Mouse (Mus musculus) forebrain, embryonic 10.5 days (tissue): Measurements from ENCODE around the gene Drd3. TPM values are rescaled to one million over a fixed set of nuclear protein-coding genes. Genes with fewer than 3 reads are reported as not detected.

ENCODE experiments used
- DNase-seq: peaks from one replicate; pipeline ENCODE4 v3.0.0-alpha.2; 2017; ENCODE audit warnings: low spot score; ENCODE audit errors: extremely low spot score
- H3K27ac ChIP-seq: fragments of 300-500 bp; sonication (generic); 2 replicates; pipeline ENCODE4 v1.5.1; 2016; ENCODE audit warnings: mild to moderate bottlenecking
- H3K27me3 ChIP-seq: fragments of 300-500 bp; sonication (generic); 2 replicates; pipeline ENCODE4 v1.6.1; 2016; ENCODE audit warnings: mild to moderate bottlenecking; ENCODE audit not compliant: poor library complexity, severe bottlenecking
- H3K36me3 ChIP-seq: fragments of 300-500 bp; sonication (generic); replicated peaks from 2 replicates; pipeline ENCODE4 v1.6.1; 2016; ENCODE audit warnings: mild to moderate bottlenecking, moderate library complexity
- H3K4me1 ChIP-seq: fragments of 300-500 bp; sonication (generic); 2 replicates; pipeline ENCODE4 v1.6.1; 2016
- H3K4me3 ChIP-seq: fragments of 300-500 bp; sonication (generic); 2 replicates; pipeline ENCODE4 v1.5.1; 2016; ENCODE audit warnings: mild to moderate bottlenecking, moderate library complexity
- H3K9me3 ChIP-seq: fragments of 300-500 bp; sonication (generic); 2 replicates; pipeline ENCODE4 v1.6.1; 2016; ENCODE audit warnings: mild to moderate bottlenecking, moderate library complexity
- WGBS: fragments of 180-500 bp; shearing (Covaris S2); methylation state at CpG from one replicate; pipeline ENCODE4 v1.1.7; 2016; 5-methylcytosine and 5-hydroxymethylcytosine counted together
- polyA plus RNA-seq: library from polyadenylated mRNA; unstranded; fragments of >200 nt; fragmentation: Nextera tagmentation; extraction: Ambion mirVana; gene quantifications from 2 replicates; pipeline ENCODE4 v1.2.1, GENCODE M21; 2016

Gene Drd3
- polyA plus RNA-seq, 1 experiment from 2014 or later, result not detected

DNA sequence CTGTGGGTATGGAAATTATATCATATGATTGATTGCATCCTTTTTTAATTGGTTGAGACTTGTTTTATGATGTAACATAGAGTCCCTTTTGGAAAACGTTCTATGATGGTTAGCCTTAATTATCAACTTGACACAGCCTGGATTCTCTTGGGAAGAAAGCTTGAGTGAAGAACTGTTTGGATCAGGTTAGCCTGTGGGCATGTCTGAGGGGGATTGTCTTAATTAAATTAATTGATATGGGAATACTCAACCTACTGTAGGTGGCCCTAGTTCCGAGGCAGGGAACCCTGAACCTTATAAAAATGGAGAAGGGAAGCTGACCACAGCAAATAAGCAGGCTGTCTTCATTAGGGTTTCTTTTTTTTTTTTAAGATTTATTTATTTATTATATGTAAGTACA lies 12.9 kb upstream of the Drd3 start:
- Histone ChIP-seq H3K9me3 (no peaks in the 10 kb centered on the region), H3K27ac (no peak overlapping the region), H3K4me1 (no peaks in the 10 kb centered on the region), H3K36me3 (no peaks in the 10 kb centered on the region), H3K4me3 (no peak overlapping the region), H3K27me3 (no peaks in the 10 kb centered on the region)
- no peak for DNase-seq
- 73% methylated on average over 2 of the region's 2 CpGs for WGBS

DNA sequence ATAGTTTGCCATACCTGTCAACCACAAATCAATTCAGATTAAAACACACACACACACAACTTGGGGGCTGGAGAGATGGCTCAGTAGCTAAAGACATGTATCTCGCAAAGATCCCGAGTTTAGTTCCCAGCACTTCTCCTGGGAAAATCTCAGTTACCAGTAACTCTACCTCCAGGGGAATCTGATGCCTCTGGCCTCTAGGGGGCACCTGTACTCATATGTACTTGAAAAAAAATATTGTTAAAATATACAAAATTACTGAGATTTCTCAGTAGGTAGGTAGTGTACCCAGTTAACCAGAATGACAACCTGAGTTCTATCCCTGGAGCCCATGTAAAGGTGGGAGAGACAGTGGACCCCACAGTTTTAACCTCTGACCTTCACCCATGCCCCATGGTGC lies 5.4 kb upstream of the Drd3 start:
- no peaks in the 10 kb centered on the region for H3K27me3 ChIP-seq
- no peaks in the 10 kb centered on the region for H3K4me1 ChIP-seq
- no peak overlapping the region for H3K4me3 ChIP-seq
- no peak overlapping the region for H3K27ac ChIP-seq
- H3K9me3 ChIP-seq, result no peaks in the 10 kb centered on the region
- no peaks in the 10 kb centered on the region for H3K36me3 ChIP-seq
- WGBS, result 94% methylated on average over 2 of the region's 2 CpGs
- DNase-seq, result no peak

DNA sequence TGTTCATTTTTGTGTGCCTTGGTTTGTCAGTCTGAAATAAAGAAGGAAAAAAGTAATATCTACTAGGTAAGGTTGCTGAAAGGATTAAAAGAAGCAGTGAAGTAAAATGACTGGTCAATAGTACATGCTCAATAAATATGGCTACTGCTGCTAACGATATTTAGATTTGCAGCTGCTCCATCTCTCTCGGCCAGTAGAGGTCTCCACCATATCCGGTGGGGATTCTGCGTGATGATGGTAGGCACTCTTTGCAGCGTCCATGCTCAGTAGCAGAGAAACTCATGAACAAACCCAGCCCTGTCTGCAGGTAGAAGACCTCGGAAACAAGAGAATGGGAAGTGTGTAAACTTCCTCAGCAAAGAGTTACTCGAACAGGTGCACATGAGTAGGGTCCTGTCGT lies 926 bp upstream of the Drd3 start:
- WGBS, result 90% methylated on average over 8 of the region's 8 CpGs
- Histone ChIP-seq H3K4me1 (peaks cover 6% of the 10 kb centered on the region), H3K9me3 (no peaks in the 10 kb centered on the region), H3K27ac (no peak overlapping the region), H3K36me3 (no peaks in the 10 kb centered on the region), H3K27me3 (no peaks in the 10 kb centered on the region), H3K4me3 (no peak overlapping the region)
- DNase-seq, result no peak

DNA sequence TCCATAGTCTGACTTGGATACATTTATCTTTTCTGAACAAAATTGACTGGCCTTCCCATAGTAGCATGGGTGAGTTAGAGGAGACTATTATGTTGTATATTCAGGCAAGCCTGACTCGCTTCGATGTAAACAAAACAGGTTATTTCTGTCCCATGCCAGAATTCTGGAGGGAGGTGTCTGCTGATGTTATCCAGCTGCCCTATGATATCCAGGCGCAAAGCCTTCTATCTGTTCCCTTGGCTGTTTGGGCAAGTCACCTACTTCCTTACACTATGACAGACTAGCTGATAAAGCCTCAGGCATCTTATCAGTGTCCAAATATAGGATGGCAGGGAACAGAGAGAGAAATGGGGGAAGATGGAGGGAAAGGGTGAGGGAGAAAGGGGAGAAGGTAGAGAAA lies 18.5 kb downstream of the Drd3 start:
- Histone ChIP-seq H3K36me3 (no peaks in the 10 kb centered on the region), H3K4me1 (no peaks in the 10 kb centered on the region), H3K4me3 (no peak overlapping the region), H3K27me3 (no peaks in the 10 kb centered on the region), H3K9me3 (no peaks in the 10 kb centered on the region), H3K27ac (no peak overlapping the region)
- no peak for DNase-seq
- WGBS, result 93% methylated on average over 3 of the region's 3 CpGs

DNA sequence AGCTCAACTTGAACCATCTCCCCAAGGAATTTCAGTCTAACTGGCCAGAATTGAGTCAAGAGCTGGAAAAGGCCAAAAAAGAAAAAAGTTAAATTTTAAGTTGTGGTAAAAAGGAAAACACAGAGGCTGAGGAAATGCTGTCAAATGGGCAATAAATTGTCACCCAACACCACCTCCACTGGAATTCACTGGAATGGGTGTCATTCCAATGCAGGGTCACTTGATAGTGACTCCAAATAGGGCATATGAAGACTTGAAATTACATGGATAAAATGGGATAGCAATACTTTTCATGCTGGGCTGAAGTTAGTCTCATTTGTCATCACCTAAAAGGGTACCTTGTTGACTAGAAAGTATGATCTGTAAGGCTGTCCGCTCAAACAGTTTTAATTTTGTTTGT lies 18.9 kb downstream of the Drd3 start:
- WGBS, result 93% methylated on average over 1 of the region's 1 CpGs
- Histone ChIP-seq H3K9me3 (no peaks in the 10 kb centered on the region), H3K27me3 (no peaks in the 10 kb centered on the region), H3K36me3 (no peaks in the 10 kb centered on the region), H3K27ac (no peak overlapping the region), H3K4me3 (no peak overlapping the region), H3K4me1 (no peaks in the 10 kb centered on the region)
- no peak for DNase-seq

DNA sequence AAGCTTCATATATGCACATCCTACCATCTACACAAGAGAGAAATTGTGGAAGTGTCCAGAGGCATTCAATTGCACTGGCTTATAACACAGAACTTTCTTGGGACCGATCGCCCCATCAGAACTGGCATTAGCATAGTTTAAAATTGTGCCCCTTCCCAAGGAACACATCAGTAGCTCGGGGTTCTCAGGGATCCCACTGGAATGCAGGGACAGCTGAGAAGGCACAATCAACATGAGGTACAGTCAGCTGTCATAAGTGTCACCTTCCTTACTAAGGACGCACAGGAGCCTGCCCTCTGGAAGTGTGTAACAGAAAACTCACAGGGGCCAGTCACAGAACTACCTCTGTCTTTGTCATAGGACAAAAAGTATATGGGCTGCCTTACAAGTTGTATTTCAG lies 19.7 kb downstream of the Drd3 start:
- DNase-seq, result no peak
- 90% methylated on average over 4 of the region's 4 CpGs for WGBS
- Histone ChIP-seq H3K27me3 (no peaks in the 10 kb centered on the region), H3K4me1 (no peaks in the 10 kb centered on the region), H3K4me3 (no peak overlapping the region), H3K27ac (no peak overlapping the region), H3K9me3 (no peaks in the 10 kb centered on the region), H3K36me3 (no peaks in the 10 kb centered on the region)

DNA sequence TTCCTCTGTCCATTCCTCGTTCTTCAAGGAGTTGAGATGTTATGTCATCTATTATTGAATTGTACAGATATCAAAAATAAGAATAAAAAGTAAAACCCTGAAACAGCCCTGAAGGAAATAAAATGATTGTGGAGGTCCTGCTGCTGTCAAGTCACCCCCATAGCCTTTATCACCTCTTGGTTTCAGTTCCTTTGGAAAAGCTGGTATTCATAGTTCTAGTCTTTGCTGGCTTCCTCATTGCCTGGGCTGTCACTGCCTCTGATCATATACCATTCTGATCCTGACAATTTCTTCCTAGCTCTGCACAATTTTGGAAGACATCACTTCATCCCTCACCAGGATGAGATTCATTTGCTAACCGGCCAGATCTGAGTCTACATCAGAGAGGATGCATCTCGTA lies 23.1 kb downstream of the Drd3 start:
- WGBS, result 93% methylated on average over 3 of the region's 3 CpGs

DNA sequence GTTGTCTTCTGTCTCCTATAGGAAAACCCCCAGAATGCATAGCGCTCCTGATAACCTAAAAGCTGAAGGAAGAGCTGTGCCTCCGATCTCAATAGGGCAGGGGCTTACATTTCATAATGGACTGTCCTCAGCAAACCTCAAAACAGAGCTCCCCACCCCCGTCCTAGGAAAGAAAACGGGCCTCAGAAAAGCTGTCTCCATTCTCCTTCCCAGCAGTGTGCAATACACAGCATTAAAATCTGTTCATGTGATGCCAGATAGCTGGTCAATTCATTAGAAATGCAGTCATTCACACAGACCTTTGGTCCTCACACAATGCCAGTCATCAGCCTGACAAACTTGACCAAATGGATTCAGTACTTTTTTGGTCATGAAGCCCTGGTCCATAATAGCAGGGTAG lies 45.7 kb downstream of the Drd3 start:
- H3K27ac ChIP-seq, result peak overlapping the region; percentile 71; the same call in 1 of the 2 replicates
- H3K9me3 ChIP-seq, result peaks cover 13% of the 10 kb centered on the region; the same call in 1 of the 2 replicates
- H3K27me3 ChIP-seq, result peaks cover 15% of the 10 kb centered on the region
- 0 out of 2 replicates have a peak overlapping the region, but pooled peaks have one; percentile 20 for H3K4me3 ChIP-seq
- no peak for DNase-seq
- WGBS, result 31% methylated on average over 4 of the region's 4 CpGs
- no peaks in the 10 kb centered on the region for H3K36me3 ChIP-seq
- H3K4me1 ChIP-seq, result peaks cover 37% of the 10 kb centered on the region

More for the DNA sequence above, 23.1 kb downstream of the Drd3 start:
- no peak for DNase-seq
- no peaks in the 10 kb centered on the region for H3K4me1 ChIP-seq
- H3K27ac ChIP-seq, result no peak overlapping the region
- no peak overlapping the region for H3K4me3 ChIP-seq
- no peaks in the 10 kb centered on the region for H3K27me3 ChIP-seq
- no peaks in the 10 kb centered on the region for H3K9me3 ChIP-seq
- H3K36me3 ChIP-seq, result no peaks in the 10 kb centered on the region

DNA sequence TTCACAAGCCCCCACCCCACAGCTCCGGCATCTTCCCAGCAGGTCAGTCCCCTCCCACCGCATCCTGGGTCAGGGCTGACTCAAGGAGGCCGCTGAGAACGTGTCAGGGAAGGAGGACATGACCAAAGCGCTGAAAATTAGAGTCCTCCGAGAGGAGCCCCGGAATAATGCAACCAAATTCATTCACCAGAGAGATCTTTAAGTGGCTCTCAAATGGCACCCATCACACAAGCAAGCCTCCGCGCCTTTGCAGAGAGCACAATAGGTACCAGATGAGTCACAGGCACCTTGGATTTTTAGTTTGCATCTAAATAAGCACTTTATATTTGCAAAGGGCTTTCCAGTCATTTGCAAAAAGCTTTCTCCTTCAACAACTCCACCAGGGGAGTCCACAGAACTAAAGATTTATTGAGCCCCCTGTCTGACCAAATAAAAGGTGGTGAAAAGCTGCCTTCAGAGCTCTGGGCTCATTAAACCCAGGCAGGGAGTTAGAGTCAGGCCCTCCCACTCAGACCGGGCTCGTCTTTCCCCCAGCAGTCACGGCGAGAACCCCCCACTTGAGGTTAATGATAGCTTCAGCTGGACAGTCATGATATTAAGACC lies 46.4 kb downstream of the Drd3 start:
- Histone ChIP-seq H3K4me1 (peaks cover 37% of the 10 kb centered on the region), H3K9me3 (peaks cover 13% of the 10 kb centered on the region; the same call in 1 of the 2 replicates), H3K36me3 (no peaks in the 10 kb centered on the region), H3K27me3 (peaks cover 15% of the 10 kb centered on the region), H3K27ac (peak overlapping the region; percentile 71; the same call in 1 of the 2 replicates), H3K4me3 (peak overlapping the region; percentile 20; the same call in 1 of the 2 replicates)
- DNase-seq, result peak; percentile 55
- WGBS, result 6% methylated on average over 13 of the region's 13 CpGs

DNA sequence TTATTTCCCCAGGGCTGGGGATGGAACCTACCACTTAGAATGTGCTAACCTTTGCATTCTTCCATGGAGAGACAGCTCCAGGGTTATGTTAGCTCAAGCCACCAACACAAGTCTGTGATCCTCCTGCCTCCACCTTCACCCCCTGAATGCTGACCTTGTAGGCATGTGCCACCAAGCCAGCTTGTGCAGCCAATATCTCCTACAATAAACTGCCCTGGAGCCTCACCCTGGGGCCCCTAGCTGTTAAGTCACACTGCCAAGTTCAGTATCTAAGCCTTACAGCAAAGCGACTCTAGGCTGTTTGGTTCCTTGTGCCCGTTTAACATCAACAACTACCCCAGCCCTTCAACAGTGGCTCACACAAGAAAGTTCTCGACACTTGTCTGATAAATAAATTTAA lies 47.3 kb downstream of the Drd3 start:
- Histone ChIP-seq H3K27me3 (peaks cover 15% of the 10 kb centered on the region), H3K36me3 (no peaks in the 10 kb centered on the region), H3K4me3 (no peak overlapping the region), H3K9me3 (peaks cover 11% of the 10 kb centered on the region; the same call in 1 of the 2 replicates), H3K27ac (peak overlapping the region; percentile 84; the same call in 1 of the 2 replicates), H3K4me1 (peaks cover 37% of the 10 kb centered on the region)
- 53% methylated on average over 3 of the region's 3 CpGs for WGBS
- no peak for DNase-seq

DNA sequence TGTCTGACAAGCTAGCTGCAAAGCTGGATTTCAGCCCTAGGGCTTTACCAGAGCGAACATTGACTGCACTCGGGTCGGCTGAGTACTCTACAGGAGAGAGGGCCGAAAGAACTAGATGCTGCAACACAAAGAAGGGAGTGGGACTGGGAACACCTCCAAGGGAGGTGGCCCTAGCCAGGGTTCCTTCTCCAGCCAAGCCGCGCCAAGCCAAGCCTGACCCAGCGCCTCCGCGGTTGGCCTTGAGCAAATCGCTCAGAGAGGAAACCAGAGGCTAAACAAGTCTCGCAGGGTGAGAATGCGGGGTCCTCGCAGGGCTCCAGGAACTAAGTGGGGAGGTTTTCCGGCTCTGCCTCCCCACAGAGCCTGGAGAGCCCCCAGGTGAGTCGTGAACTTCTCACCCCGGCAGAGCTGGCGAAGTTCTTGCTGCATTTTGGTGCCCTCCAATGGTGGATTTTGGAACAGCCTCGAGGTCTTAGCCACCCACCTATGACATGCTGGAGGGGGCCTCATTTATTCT lies 48.0 kb downstream of the Drd3 start:
- Histone ChIP-seq H3K27me3 (peaks cover 15% of the 10 kb centered on the region), H3K4me3 (peak overlapping the region; percentile 49), H3K9me3 (peaks cover 4% of the 10 kb centered on the region; the same call in 1 of the 2 replicates), H3K36me3 (no peaks in the 10 kb centered on the region), H3K4me1 (peaks cover 37% of the 10 kb centered on the region), H3K27ac (peak overlapping the region; percentile 84)
- 0% methylated on average over 18 of the region's 18 CpGs for WGBS
- peak; percentile 75 for DNase-seq

DNA sequence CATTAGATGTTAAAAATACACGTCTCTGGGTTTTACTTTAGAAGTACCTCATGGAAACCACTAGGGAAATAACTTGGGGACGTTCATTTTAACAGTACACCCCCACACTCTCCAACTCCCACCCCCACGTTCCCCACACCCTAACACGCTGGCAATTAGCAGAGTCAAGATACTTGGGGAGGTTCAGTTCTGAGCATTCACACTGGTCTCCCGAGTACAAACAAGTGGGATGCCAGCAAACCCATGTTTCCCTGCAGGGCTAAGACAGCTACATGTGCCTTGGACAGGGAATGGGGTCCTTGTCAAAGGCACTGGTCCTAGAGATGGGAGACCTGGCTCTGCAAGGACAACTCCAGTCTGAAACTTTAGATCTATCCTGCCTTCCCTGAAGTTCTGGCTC lies 48.6 kb downstream of the Drd3 start:
- no peak for DNase-seq
- 52% methylated on average over 5 of the region's 5 CpGs for WGBS
- Histone ChIP-seq H3K9me3 (no peaks in the 10 kb centered on the region), H3K4me3 (no peak overlapping the region), H3K4me1 (peaks cover 37% of the 10 kb centered on the region), H3K36me3 (no peaks in the 10 kb centered on the region), H3K27ac (no peak overlapping the region), H3K27me3 (peaks cover 15% of the 10 kb centered on the region)

DNA sequence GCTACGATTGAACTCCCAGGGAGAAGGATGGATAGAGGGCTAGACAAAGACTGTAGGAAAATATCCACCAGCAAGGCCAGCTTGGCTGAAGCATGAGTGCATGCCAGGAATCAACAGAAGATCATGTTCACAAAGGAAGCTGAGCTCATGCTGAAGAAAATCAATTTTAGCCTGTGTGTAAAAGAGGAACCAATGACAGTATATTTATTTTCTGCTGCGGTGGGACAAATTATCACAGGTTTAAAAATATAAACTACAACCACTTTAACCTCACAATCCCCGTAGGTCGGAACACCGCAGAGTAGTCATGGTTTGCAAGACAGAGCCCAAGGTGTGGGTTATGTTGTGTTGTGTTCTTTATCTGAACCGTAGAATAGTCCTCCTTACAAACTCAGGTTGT lies 50.5 kb downstream of the Drd3 start:
- peaks cover 27% of the 10 kb centered on the region for H3K4me1 ChIP-seq
- WGBS, result 95% methylated on average over 6 of the region's 6 CpGs
- H3K36me3 ChIP-seq, result no peaks in the 10 kb centered on the region
- no peaks in the 10 kb centered on the region for H3K9me3 ChIP-seq
- H3K27me3 ChIP-seq, result peaks cover 15% of the 10 kb centered on the region
- no peak for DNase-seq
- H3K27ac ChIP-seq, result no peak overlapping the region
- H3K4me3 ChIP-seq, result no peak overlapping the region
